Mouse (Mus musculus): Measurements from ENCODE around the gene Cbs.
A peak's percentile ranks its signal among the peaks of the same experiment; 100 is the strongest.

Cbs gene

DNA sequence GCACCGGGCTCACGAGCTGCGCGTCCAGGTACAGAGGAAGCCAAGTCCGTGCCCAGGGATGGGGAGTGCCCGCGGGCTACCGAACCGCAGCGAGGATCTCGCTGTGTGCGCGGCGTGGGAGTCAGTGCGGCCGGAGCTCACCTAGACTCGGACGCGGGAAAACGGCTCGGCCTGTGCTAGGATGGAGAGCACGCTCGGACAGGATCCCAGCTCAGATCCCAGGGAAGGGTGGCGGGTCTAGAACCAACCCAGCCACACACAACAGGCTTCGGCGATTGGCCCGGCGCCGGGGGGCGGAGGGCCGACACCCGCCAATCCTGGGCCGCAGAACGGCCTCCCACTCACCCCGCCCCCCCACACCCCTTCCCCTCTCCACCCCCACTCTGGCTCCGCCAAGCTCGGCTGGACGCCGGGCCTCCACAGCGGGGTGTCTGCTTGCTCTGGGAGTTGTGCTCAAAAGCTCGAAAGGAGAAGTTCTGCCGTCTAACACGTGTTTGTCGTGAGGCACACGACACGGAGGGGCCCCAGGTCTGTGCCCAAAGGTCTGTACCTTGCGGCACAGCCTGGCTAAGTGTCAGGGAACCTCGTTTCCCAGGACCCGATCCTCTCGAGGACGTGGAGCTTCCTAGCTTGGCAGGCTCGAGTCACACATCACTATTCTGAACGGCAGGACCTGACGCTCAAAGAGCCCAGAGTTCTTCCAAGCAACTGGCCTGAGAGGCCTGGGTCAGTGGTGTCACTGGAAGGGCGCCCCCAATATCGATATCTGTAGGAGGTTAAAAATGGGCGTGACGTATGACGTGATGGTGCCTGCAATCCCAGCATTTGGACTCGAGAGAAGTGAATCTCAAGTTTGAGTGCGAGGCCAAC, at the start of gene Cbs:
Cbs (minus strand) TSS at position 297 of the 870 bp plus-strand sequence.
- peak; percentile 90 to 97 for DNase-seq

GRCm38 (mm10) chr17:31686225-31686564, 49.2 kb upstream of the Cbs start:
- DNase-seq, result peak; percentile 25 to 64

- DNase-seq, result peak; percentile 91 to 92
These were observed 48.6 kb upstream of the Cbs start for GRCm38 (mm10) chr17:31685514-31686224.

- DNase-seq, result no peak
These were observed 43.4 kb upstream of the Cbs start for GRCm38 (mm10) chr17:31680450-31680849.

- no peak for DNase-seq
These were observed 40.5 kb upstream of the Cbs start, which contains the start of gene Cryaa for GRCm38 (mm10) chr17:31677507-31677906. Cryaa (plus strand) TSS chr17:31677807.

DNA sequence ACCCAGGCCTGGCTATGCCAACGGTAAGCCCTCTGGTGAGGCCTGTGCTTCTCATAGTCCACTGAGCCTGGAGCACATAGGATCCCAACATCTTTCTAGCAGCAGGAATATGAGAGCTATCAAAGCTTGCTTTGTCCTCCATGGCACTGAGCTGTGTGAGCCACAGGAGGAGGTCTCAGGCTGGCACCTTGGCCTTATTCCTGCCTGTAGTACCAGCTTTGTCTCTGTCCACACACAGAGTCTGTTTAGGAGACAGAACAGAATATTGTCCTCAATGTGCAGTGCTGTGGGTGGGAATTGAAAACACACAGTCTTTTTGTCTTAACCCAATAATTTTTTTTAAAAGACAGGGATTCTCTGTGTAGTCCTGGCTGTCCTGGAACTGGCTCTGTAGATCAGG, 37.4 kb upstream of the Cbs start:
- DNase-seq, result no peak

GRCm38 (mm10) chr17:31672279-31672678, 35.2 kb upstream of the Cbs start:
- DNase-seq, result no peak

DNA sequence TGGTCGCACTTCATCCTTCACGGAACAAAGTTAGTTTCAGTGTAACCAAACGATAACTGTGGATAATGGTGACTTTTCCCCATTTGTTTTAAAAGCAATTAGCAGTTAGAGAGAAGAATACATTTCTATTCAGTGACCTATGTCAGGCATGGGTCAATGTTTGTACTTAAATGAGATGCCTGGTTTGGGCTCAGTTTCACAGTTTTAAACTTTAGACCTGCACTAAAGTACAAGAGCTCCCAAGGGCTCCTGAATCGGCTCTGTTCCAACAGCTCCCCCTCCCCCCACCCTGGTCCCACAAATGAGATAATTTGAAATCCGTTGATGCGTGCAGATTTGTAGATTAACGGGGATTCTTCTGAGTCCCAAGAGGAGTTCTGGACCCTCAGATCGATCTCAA, 34.7 kb upstream of the Cbs start:
- no peak for DNase-seq

DNA sequence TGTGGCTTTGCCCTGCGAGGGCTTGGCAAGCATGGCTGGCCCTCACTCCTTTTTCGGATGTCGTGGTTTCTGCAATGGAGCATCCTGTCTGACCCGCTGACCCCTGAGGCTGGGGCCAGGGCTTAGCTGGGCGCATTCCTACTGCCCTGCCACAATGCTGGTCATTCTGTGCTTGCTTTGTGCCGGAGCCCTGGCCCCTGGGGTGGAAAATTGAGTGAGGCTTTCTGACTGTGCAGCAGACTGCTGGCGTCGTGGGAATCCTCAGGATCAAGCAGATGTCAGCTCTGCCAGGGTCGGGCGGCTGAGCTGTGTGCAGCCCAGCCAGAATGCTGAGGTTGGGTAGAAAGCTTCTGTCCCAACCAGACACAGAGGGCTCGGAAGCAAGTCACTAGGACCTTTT, 33.1 kb upstream of the Cbs start:
- no peak for DNase-seq

- DNase-seq, result no peak
These were observed 31.3 kb upstream of the Cbs start for GRCm38 (mm10) chr17:31668306-31668705.

DNA sequence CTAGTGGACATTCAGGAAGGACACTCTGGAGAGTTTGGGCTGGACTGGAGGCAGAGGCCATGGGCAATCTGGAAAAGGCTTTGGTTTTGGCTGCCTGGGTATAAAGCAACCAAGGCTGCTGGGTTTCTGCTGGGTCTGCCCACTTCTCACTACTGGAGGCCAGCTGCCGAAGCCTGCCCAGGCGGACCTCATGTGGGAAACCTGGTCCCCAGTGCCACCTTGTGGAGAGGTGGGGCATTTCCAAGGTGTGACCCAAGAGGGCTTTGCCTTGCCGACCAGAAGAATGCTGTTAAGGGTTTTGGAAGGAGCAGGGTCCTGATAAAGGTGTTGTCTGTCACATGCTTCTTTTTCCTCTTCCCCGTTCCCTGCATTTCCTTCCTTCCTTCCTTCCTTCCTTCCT, 27.7 kb upstream of the Cbs start:
- DNase-seq, result peak; percentile 91 to 92

DNA sequence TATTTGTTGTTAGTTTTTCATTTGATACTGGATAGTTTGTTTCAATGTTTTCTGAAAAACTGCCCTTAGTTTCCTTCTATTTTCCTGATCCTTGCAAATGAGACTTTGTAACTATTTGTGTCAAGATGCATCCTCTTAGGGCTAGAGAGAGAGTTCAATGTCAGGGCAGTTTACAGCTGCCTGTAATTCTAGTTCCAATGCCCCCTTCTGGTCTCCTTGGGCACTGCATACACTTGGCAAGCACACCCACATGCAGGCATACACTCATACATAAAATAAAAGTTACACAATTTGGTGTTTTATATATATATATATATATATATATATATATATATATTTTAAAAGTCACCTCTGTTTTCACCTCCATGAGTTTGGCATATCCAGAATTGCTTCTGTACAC, 25.8 kb upstream of the Cbs start:
- peak in 1 of 2 experiments; percentile 16 for DNase-seq

- DNase-seq, result peak; percentile 19 to 54
These were observed 23.7 kb upstream of the Cbs start for GRCm38 (mm10) chr17:31660661-31661250.

DNA sequence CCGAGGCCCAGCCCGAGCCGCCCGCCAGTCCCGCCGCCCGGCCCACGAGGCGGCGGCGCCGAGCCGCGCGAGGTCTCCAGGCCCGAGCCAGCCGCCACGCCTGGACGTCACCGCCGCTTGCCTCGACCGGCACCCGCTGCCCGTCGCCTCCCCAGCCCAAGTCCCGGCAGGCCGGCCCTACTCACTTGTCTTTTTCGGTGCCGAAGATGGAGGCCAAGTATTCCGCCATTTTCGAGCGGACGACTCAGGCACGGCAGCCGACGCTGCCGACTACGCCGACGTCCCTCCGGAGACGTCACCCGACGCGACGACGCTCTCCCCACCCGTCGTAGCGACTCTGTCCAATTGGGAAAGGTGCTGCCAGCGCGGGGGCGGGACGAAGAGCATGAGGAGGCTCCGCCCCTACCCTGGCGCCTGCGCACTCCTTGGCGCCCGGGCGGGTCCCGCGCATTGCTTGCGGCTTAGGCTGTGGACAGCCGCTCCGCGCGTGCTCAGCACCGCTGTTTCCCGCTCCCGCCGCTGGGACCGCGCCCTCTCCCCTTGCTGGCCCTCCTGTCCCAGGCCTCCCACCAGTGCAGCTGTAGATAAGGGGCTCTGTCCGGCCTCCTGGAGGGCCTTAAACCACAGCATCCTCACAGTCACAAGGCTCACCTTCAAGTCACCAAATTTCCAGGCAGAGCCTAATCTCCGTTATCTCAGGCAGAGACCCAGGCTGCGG, 21.6 kb upstream of the Cbs start, which contains the start of gene U2af1:
U2af1 (minus strand) TSS at position 425 of the 718 bp plus-strand sequence.
- peak; percentile 98 for DNase-seq

GRCm38 (mm10) chr17:31658136-31658467, 21.1 kb upstream of the Cbs start:
- DNase-seq, result peak in 1 of 2 experiments; percentile 11

DNA sequence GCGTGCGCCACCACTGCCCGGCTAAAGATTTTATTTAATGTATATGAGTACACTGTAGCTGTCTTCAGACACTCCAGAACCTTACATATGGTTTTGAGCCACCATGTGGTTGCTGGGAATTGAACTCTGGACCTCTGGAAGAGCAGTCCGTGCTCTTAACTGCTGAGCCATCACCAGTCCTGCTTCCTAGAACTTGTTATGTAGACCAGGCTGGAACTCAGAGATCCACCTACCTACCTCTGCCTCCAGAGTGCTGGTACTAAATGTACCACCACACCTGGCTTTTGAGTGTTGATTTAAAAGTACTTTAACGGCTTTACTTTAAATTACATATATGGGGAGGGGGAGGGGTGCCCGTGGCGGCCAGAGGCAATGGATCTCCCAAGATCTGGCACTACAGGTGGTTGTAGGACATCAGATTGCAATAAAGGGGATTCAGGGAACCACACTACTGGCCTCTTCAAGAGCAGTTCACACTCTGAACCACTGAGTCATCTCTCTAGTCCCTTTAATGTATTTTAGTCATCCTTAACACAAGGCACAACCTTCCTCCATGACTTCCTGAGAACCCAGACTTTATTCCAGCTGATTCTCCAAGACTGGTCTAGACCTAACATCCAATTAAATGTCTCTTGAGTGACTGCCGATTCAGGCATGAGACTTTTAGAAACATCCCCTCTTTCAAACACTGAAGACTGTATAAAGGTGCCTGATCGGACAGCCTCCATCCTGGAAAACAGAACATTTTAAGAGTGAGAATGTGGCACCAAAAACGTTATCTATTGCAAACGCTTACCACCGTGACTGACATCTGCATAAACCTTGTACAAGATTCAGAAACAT, 20.3 kb upstream of the Cbs start:
- no peak for DNase-seq

- no peak for DNase-seq
These were observed 19.6 kb upstream of the Cbs start for GRCm38 (mm10) chr17:31656682-31657081.

DNA sequence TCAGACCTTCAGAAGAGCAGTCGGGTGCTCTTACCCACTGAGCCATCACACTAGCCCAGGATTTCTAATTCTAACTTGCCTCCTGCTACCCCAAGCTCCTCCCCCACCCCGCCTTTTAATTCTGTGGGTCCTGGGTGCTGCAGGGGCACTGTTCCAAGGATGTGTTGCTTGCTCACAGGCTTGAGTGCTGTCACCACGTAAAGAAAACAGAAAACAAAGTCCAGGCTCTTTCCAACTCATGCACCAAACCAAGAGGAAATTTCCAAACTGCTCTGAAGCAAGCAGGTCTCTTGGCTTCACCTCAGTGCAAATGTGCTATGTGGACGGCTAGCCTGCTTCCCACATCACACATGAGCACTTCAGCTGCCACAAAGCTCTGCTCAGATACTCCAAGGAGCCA, 18.3 kb upstream of the Cbs start:
- DNase-seq, result peak; percentile 63 to 74

DNA sequence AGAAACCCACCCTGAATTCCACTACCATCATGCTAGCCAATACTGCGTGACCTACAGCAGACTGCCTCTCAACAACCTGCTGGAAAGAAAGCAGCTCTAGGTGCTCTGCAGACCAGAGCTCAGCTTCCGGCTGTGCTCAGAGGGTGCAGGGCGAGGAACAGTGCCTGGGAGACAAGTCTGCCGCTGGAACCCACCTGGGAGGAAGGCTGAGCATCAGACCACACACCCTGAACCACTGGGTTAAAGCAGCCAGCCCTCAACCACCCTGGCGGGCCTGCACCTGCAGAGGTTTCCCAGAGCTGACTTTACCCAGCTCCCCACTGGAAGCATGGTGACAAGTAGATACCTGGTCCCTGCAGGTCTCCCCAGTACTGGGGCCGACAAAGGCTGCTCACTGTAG, 16.2 kb upstream of the Cbs start:
- DNase-seq, result no peak

DNA sequence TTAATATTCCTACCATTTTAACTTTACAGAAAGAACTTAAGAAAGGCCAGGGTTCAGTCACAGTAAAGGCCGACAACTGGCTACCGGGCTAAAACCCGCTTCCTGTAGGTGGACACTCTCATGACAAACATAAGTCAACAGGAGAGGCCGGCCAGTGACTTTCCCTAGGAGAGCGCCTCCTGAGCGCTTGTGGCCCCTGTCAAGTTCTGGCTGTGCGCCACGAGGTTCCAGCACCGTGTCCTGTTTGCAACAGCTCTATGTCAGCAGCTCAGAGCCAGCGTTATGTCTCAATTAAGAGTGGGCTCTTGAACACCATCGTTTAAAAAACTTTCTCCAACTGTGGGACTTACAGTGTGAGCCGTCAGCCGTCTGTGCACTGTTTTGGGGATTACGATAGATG, 15.1 kb upstream of the Cbs start:
- DNase-seq, result no peak

DNA sequence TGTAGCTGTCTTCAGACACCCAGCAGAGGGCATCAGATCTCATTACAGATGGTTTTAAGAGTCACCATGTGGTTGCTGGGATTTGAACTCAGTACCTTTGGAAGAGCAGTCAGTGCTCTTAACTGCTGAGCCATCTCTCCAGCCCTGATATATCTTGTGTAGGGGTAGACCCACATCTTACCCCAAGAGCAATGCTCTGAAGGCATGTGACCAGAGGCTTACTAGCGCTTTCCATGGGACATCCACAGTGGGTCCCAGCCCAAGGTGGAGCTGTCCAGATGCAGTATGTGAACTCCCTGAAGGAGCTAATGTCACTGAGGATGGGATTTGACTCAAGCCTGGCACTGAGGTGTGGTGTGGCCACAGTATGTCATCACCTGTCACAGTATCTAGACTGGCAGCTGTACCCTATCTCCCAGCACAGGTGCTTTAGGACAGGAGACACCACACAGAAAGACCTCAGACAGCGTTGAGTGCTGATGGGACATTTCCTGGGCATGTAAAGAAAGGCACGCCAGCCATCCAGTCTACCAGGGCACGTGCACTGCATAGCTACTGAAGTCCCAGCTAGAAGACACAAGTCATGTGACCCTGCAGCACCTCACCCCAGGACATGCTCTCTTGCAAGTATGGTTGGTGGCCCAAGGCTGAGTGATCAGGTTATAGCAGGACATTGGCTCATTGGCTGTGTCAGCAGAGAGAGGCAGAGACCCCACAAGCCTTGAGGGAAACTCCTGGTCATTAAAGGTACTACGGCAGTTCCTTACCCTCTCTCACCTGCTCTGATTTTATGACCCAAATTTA, 9.4 kb upstream of the Cbs start:
- DNase-seq, result no peak
